Mouse (Mus musculus) liver, embryonic 11.5 days (tissue): Measurements from ENCODE around the gene Ifi208. TPM values are rescaled to one million over a fixed set of nuclear protein-coding genes. Genes with fewer than 3 reads are reported as not detected.
"Not testable (repeated sequence)": the region's sequence is repeated elsewhere in the genome, so short reads cannot be mapped to it uniquely, and the experiment has no call there.

Experiments used
- ATAC-seq: fragments of 200-750 bp; cut with Nextera tagmentation; replicated peaks from 2 replicates; pipeline ENCODE4 v1.8.0; 2017; ENCODE audit warnings: moderate number of reproducible peaks, mild to moderate bottlenecking, moderate TSS enrichment, moderate library complexity; ENCODE audit not compliant: low FRiP score
- DNase-seq: peaks from one replicate; pipeline ENCODE4 v3.0.0-alpha.2; 2017; ENCODE audit warnings: low spot score
- H3K27ac ChIP-seq: fragments of 300-500 bp; sonication (generic); 2 replicates; pipeline ENCODE4 v1.5.1; 2014; ENCODE audit warnings: mild to moderate bottlenecking, low read depth, low read length, control low read depth
- H3K27me3 ChIP-seq: fragments of 300-500 bp; sonication (generic); replicated peaks from 2 replicates; pipeline ENCODE4 v1.6.1; 2014; ENCODE audit warnings: low read length, mixed read lengths; ENCODE audit not compliant: control insufficient read depth, insufficient read depth
- H3K36me3 ChIP-seq: fragments of 300-500 bp; sonication (generic); 2 replicates; pipeline ENCODE4 v1.6.1; 2014; ENCODE audit warnings: mild to moderate bottlenecking, low read length, moderate library complexity, mixed read lengths; ENCODE audit not compliant: control insufficient read depth, insufficient read depth
- H3K4me1 ChIP-seq: fragments of 300-500 bp; sonication (generic); replicated peaks from 2 replicates; pipeline ENCODE4 v1.6.1; 2014; ENCODE audit warnings: low read length, mixed read lengths; ENCODE audit not compliant: control insufficient read depth, insufficient read depth
- H3K4me2 ChIP-seq: fragments of 300-500 bp; sonication (generic); 2 replicates; pipeline ENCODE4 v1.6.1; 2014; ENCODE audit warnings: mild to moderate bottlenecking, control low read depth, moderate library complexity
- H3K4me3 ChIP-seq: fragments of 300-500 bp; sonication (generic); 2 replicates; pipeline ENCODE4 v1.5.1; 2014; ENCODE audit warnings: low read depth, low read length, control low read depth
- H3K9ac ChIP-seq: fragments of 300-500 bp; sonication (generic); 2 replicates; pipeline ENCODE4 v1.6.1; 2014; ENCODE audit warnings: low read depth, low read length, control low read depth
- H3K9me3 ChIP-seq: fragments of 300-500 bp; sonication (generic); 2 replicates; pipeline ENCODE4 v1.6.1; 2016; ENCODE audit warnings: low read length, inconsistent platforms, mixed read lengths; ENCODE audit not compliant: control insufficient read depth
- WGBS: fragments of 180-500 bp; shearing (Covaris S2); extraction: QIAGEN DNeasy Blood & Tissue Kit; methylation state at CpG from one replicate; pipeline ENCODE4 v1.1.7; 2014; 5-methylcytosine and 5-hydroxymethylcytosine counted together
- polyA plus RNA-seq: library from polyadenylated mRNA; unstranded; fragments of >200 nt; fragmentation: Nextera tagmentation; extraction: Ambion mirVana; gene quantifications from 2 replicates; pipeline ENCODE4 v1.2.1, GENCODE M21; 2014

Gene Ifi208
- not detected in 2 replicates for polyA plus RNA-seq

DNA sequence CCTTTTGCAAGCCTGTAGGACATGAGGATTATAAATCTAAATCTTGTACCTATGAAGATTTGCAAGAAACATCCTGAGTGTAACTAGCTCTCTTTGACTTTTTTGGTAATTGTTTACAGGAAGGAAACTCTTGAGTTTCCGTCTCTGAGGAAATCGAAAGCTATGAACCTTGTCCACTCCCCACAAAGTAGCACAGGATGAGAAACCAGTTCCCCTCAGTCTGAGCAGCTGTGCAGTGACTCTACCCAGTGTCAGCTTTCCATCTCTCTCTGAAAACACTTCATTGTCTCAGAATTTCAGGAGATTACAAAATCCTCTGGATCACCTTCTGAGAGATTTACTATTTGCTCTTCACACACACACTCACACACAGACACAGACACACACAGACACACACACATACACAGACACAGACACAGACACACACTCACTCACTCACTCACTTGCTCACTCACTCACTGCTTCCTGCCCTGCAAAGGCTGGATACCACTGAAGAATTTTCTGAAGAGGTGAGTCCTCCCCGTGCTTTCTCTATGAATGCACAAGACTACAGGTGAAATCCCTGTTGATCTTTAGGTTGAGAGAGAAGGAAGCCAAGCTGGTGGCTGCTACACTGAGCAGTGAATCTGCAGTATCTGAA is at the start of gene Ifi208:
Ifi208 (plus strand) TSS at position 218 of the 640 bp plus-strand sequence.
- ATAC-seq, H3K9me3 ChIP-seq, H3K4me2 ChIP-seq, H3K36me3 ChIP-seq, H3K27me3 ChIP-seq, DNase-seq, H3K4me3 ChIP-seq, H3K27ac ChIP-seq, H3K9ac ChIP-seq, H3K4me1 ChIP-seq: not testable (repeated sequence)
- WGBS, result 53% methylated on average over 3 of the region's 3 CpGs

- 76% methylated on average over 2 of the region's 2 CpGs for WGBS
Measured at GRCm38 (mm10) chr1:173624052-173624451, 49.4 kb upstream of the Ifi208 start.

GRCm38 (mm10) chr1:173626686-173627085 is 46.8 kb upstream of the Ifi208 start:
- no peak for ATAC-seq
- Histone ChIP-seq H3K27ac (no peak overlapping the region), H3K9ac (no peak overlapping the region), H3K4me2 (no peak overlapping the region), H3K36me3 (no peaks in the 10 kb centered on the region), H3K4me3 (no peak overlapping the region), H3K4me1 (no peaks in the 10 kb centered on the region), H3K9me3 (no peaks in the 10 kb centered on the region), H3K27me3 (no peaks in the 10 kb centered on the region)
- WGBS, result 63% methylated on average over 2 of the region's 2 CpGs
- DNase-seq, result no peak

More at GRCm38 (mm10) chr1:173624052-173624451, 49.4 kb upstream of the Ifi208 start:
- Histone ChIP-seq H3K4me2 (no peak overlapping the region), H3K4me1 (no peaks in the 10 kb centered on the region), H3K9me3 (no peaks in the 10 kb centered on the region), H3K27me3 (no peaks in the 10 kb centered on the region), H3K27ac (no peak overlapping the region), H3K36me3 (no peaks in the 10 kb centered on the region), H3K9ac (no peak overlapping the region), H3K4me3 (no peak overlapping the region)
- ATAC-seq, result no peak
- no peak for DNase-seq

DNA sequence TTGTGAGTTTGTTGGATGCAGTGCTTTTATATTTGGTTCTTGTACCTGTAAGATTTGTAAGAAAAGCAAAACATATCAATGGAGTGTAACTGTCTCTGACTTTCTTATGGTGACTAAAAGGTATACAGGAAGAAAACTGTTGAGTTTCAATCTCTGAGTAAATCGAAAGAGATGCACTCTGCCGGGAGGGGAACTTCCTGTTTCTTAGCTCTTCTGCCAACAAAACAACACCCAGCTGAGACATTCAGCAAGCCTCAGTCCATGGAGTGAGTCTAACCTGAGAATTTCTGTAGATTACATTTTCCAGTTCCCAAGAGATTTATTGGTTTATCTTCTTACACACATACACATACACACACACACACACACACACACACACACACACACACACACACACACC is 42.9 kb upstream of the Ifi208 start, which contains the start of gene Ifi209:
Ifi209 (plus strand) TSS at position 296 of the 400 bp plus-strand sequence.
- not testable (repeated sequence) for H3K4me2 ChIP-seq, H3K27ac ChIP-seq, H3K4me3 ChIP-seq, H3K27me3 ChIP-seq, H3K9ac ChIP-seq, DNase-seq, H3K9me3 ChIP-seq, H3K36me3 ChIP-seq, H3K4me1 ChIP-seq, ATAC-seq
- 49% methylated on average over 2 of the region's 2 CpGs for WGBS

- no peaks in the 10 kb centered on the region for H3K9me3 ChIP-seq
- no peak overlapping the region for H3K4me2 ChIP-seq
- ATAC-seq, result no peak
- no peak overlapping the region for H3K9ac ChIP-seq
- no peaks in the 10 kb centered on the region for H3K36me3 ChIP-seq
- no peak overlapping the region for H3K27ac ChIP-seq
- no peak for DNase-seq
- no peaks in the 10 kb centered on the region for H3K27me3 ChIP-seq
- WGBS, result 81% methylated on average over 5 of the region's 5 CpGs
- no peaks in the 10 kb centered on the region for H3K4me1 ChIP-seq
- no peak overlapping the region for H3K4me3 ChIP-seq
Measured at GRCm38 (mm10) chr1:173633969-173634645, 39.4 kb upstream of the Ifi208 start.

- H3K9ac ChIP-seq, result no peak overlapping the region
- H3K4me3 ChIP-seq, result no peak overlapping the region
- no peak overlapping the region for H3K4me2 ChIP-seq
- 63% methylated on average over 2 of the region's 2 CpGs for WGBS
- DNase-seq, result no peak
- H3K36me3 ChIP-seq, result no peaks in the 10 kb centered on the region
- H3K27me3 ChIP-seq, result no peaks in the 10 kb centered on the region
- H3K27ac ChIP-seq, result no peak overlapping the region
- no peaks in the 10 kb centered on the region for H3K4me1 ChIP-seq
- H3K9me3 ChIP-seq, result no peaks in the 10 kb centered on the region
- ATAC-seq, result no peak
Measured at GRCm38 (mm10) chr1:173645393-173645792, 28.1 kb upstream of the Ifi208 start.

- no peaks in the 10 kb centered on the region for H3K27me3 ChIP-seq
- no peak overlapping the region for H3K4me2 ChIP-seq
- H3K4me3 ChIP-seq, result no peak overlapping the region
- no peaks in the 10 kb centered on the region for H3K4me1 ChIP-seq
- H3K36me3 ChIP-seq, result no peaks in the 10 kb centered on the region
- H3K9ac ChIP-seq, result no peak overlapping the region
- DNase-seq, result no peak
- ATAC-seq, result no peak
- WGBS, result 79% methylated on average over 4 of the region's 4 CpGs
- H3K9me3 ChIP-seq, result no peaks in the 10 kb centered on the region
- no peak overlapping the region for H3K27ac ChIP-seq
Measured at GRCm38 (mm10) chr1:173657973-173658372, 15.5 kb upstream of the Ifi208 start.

GRCm38 (mm10) chr1:173678605-173679004 is 5.1 kb downstream of the Ifi208 start:
- H3K36me3 ChIP-seq, H3K27ac ChIP-seq, ATAC-seq, H3K9me3 ChIP-seq, H3K9ac ChIP-seq, DNase-seq, H3K4me1 ChIP-seq, H3K4me3 ChIP-seq, H3K4me2 ChIP-seq, H3K27me3 ChIP-seq: not testable (repeated sequence)
- WGBS, result 75% methylated on average over 1 of the region's 1 CpGs

DNA sequence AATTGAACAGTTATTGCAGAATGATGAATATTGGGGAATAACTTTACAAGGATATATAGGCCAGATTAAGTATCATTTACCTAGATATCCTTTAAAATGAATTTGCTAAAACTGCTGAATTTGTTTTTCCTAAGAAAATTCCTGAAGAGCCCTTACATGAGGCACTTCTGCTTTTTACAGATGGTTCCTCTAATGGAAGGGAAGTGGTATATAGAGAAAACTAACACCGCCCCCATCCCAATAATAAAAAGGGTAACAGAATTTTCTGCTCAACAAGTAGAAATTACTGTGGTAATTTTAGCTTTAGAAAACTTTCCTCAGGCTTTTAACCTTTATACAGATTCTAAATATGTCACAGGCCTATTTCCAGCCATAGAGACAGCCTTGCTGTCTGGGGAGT is 20.8 kb downstream of the Ifi208 start:
- Histone ChIP-seq H3K27me3 (no peaks in the 10 kb centered on the region), H3K36me3 (no peaks in the 10 kb centered on the region), H3K27ac (no peak overlapping the region), H3K4me3 (no peak overlapping the region), H3K9ac (no peak overlapping the region), H3K9me3 (no peaks in the 10 kb centered on the region), H3K4me1 (no peaks in the 10 kb centered on the region), H3K4me2 (no peak overlapping the region)
- 70% methylated on average over 1 of the region's 1 CpGs for WGBS
- DNase-seq (no peak), ATAC-seq (no peak)
